Mouse (Mus musculus) lung, postnatal 0 days (tissue): ENCODE measurements around the gene Tbx4. TPM values are rescaled to one million over a fixed set of nuclear protein-coding genes. Genes with fewer than 3 reads are reported as not detected.

ENCODE experiments used
- ATAC-seq: fragments of 200-750 bp; cut with Nextera tagmentation; 2 replicates; pipeline ENCODE4 v1.8.0; 2017; ENCODE audit warnings: moderate library complexity
- DNase-seq: peaks from one replicate; pipeline ENCODE4 v3.0.0-alpha.2; 2016; ENCODE audit warnings: low spot score
- H3K27ac ChIP-seq: fragments of 300-500 bp; sonication (generic); 2 replicates; pipeline ENCODE4 v1.5.1; 2014; ENCODE audit warnings: antibody characterized with exemption, mild to moderate bottlenecking, low read length, mixed read lengths
- H3K27me3 ChIP-seq: fragments of 300-500 bp; sonication (generic); replicated peaks from 2 replicates; pipeline ENCODE4 v1.6.1; 2014; ENCODE audit warnings: low read length, mixed read lengths; ENCODE audit not compliant: insufficient read depth
- H3K36me3 ChIP-seq: fragments of 300-500 bp; sonication (generic); 2 replicates; pipeline ENCODE4 v1.6.1; 2014; ENCODE audit warnings: low read length, mixed read lengths; ENCODE audit not compliant: insufficient read depth
- H3K4me1 ChIP-seq: fragments of 300-500 bp; sonication (generic); 2 replicates; pipeline ENCODE4 v1.6.1; 2014; ENCODE audit warnings: antibody characterized with exemption, low read depth, low read length, mixed read lengths; ENCODE audit not compliant: insufficient read depth
- H3K4me2 ChIP-seq: fragments of 300-500 bp; sonication (generic); replicated peaks from 2 replicates; pipeline ENCODE4 v1.6.1; 2014; ENCODE audit warnings: low read depth, mild to moderate bottlenecking, low read length, moderate library complexity, mixed read lengths
- H3K4me3 ChIP-seq: fragments of 300-500 bp; sonication (generic); 2 replicates; pipeline ENCODE4 v1.5.1; 2014; ENCODE audit warnings: low read depth, low read length
- H3K9ac ChIP-seq: fragments of 300-500 bp; sonication (generic); replicated peaks from 2 replicates; pipeline ENCODE4 v1.6.1; 2014; ENCODE audit warnings: low read depth, mild to moderate bottlenecking
- H3K9me3 ChIP-seq: fragments of 300-500 bp; sonication (generic); 2 replicates; pipeline ENCODE4 v1.6.1; 2016; ENCODE audit warnings: low read length, mixed read lengths
- CTCF ChIP-seq: IDR thresholded peaks from 2 replicates; pipeline ENCODE4 v1.5.1; 2016; ENCODE audit warnings: antibody characterized with exemption, mild to moderate bottlenecking
- EP300 ChIP-seq: IDR thresholded peaks from 2 replicates; pipeline ENCODE4 v1.6.1; 2016; ENCODE audit warnings: antibody characterized with exemption, mild to moderate bottlenecking, control low read depth
- WGBS: fragments of 180-500 bp; shearing (Covaris S2); extraction: QIAGEN DNeasy Blood & Tissue Kit; methylation state at CpG from one replicate; pipeline ENCODE4 v1.1.7; 2014; 5-methylcytosine and 5-hydroxymethylcytosine counted together
- polyA plus RNA-seq: library from polyadenylated mRNA; unstranded; fragments of >200 nt; fragmentation: Nextera tagmentation; extraction: Ambion mirVana; gene quantifications from 2 replicates; pipeline ENCODE4 v1.2.1, GENCODE M21; 2015

Tbx4 gene
- polyA plus RNA-seq, 1 experiment from 2014 or later, result 48.5 TPM

DNA sequence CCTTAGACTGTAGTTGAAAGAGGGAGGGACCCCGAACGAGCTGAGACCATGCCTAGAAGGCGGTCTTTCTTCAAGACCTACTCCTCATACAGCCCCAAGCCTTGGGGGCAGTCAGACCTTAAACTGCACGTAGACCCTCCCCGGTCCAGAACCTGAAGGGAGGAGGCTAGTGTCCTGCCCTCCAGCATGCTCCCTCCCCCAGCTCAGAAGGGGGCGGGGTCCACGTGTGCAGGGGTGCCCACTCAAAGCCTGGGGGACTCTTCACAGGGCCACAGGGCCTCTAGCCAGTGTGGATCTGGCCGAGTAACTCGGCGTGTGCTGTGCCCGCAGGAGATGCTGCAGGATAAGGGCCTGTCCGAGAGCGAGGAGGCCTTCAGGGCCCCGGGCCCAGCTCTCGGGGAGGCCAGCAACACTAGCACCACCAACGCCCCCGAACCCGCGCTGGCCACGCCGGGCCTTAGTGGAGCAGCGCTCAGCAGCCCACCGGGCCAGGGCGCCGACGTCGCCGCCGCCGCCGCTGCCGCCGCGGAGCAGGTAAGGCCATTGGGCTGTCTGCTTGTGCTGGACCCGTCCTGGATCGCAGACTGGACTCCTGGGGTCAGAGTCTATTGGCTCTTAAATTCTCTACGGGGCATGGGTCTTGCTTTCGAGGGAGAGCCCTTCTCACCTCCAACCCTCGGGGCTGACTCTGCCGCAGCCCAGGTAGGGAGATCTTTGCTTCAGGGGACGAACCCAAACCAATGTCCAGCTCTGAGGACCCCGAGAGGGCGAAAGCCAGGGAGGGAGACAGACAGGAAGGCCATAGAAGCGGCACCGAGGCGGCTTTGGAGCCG lies 3.7 kb downstream of the Tbx4 start:
- peak overlapping the region; percentile 87 for H3K27ac ChIP-seq
- H3K4me3 ChIP-seq, result peak overlapping the region; percentile 51
- peaks cover 35% of the 10 kb centered on the region for H3K27me3 ChIP-seq
- no peaks in the 10 kb centered on the region for H3K4me1 ChIP-seq
- no peaks in the 10 kb centered on the region for H3K9me3 ChIP-seq
- H3K4me2 ChIP-seq, result peak overlapping the region; percentile 59
- TF ChIP-seq CTCF, result no peak
- no peak for TF ChIP-seq EP300
- DNase-seq (peak; percentile 51), ATAC-seq (peak; percentile 29)
- 3% methylated on average over 47 of the region's 47 CpGs for WGBS
- H3K9ac ChIP-seq, result peak overlapping the region; percentile 78
- H3K36me3 ChIP-seq, result no peaks in the 10 kb centered on the region

DNA sequence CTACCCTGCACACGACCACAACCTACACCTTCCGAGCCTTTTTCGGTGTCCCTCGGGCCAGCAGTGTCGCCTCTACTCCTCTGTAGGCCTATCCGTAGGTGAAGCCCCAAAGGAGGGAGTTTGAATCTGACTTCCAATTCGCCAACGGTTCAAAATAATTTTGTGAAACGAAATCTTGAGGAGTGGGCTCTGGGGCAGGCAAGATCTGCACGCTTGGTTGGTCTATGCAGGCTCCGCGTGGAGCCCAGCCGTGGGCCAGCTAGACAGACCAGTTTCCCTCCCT lies 4.3 kb downstream of the Tbx4 start:
- ATAC-seq (no peak), DNase-seq (no peak)
- 6% methylated on average over 13 of the region's 13 CpGs for WGBS
- Histone ChIP-seq H3K4me1 (no peaks in the 10 kb centered on the region), H3K9ac (peak overlapping the region; percentile 78), H3K36me3 (no peaks in the 10 kb centered on the region), H3K27me3 (peaks cover 35% of the 10 kb centered on the region), H3K9me3 (no peaks in the 10 kb centered on the region), H3K27ac (peak overlapping the region; percentile 87), H3K4me3 (peak overlapping the region; percentile 51), H3K4me2 (peak overlapping the region; percentile 59)
- no peak for TF ChIP-seq CTCF
- TF ChIP-seq EP300, result no peak

DNA sequence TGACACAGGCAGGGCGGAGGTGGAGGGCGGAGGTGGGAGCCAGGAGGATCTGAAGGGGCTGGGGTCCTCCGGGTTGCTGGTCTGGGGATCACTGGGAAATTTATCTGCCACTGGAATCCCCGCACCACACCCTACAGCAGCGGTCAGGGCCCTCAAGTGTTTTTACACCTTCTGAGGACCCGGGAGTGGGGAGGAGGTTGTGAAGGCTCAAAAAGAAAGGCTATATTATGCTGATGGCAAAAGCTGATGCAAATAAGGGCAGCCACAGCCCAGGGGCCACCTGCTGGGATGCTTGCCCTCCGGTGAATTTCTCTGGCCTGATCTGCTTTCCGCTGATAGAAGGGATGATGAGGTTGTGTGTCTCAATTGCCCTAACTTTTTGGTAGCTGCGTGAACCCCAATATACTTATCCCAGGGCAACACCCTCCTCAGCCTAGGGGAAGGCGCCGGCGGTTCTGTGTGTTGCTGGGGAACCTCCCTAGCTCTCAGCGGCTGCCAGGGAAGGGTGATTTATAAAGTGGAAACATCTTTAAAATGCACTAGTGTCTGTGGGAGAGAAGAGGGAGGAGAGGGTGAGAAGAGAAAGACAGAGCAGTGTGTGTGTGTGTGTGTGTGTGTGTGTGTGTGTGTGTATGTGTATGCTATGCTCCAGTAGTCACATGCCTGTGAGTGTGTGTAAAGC lies 4.9 kb downstream of the Tbx4 start:
- Histone ChIP-seq H3K27me3 (peaks cover 36% of the 10 kb centered on the region), H3K4me2 (peak overlapping the region; percentile 59), H3K9me3 (no peaks in the 10 kb centered on the region), H3K27ac (peak overlapping the region; percentile 87), H3K4me1 (0 out of 2 replicates have a peak, but pooled peaks cover 1% of the 10 kb centered on the region), H3K4me3 (peak overlapping the region; percentile 51), H3K9ac (peak overlapping the region; percentile 78), H3K36me3 (no peaks in the 10 kb centered on the region)
- 6% methylated on average over 11 of the region's 13 CpGs for WGBS
- TF ChIP-seq CTCF (no peak), EP300 (no peak)
- peak; percentile 22 for ATAC-seq
- DNase-seq, result peak; percentile 70

DNA sequence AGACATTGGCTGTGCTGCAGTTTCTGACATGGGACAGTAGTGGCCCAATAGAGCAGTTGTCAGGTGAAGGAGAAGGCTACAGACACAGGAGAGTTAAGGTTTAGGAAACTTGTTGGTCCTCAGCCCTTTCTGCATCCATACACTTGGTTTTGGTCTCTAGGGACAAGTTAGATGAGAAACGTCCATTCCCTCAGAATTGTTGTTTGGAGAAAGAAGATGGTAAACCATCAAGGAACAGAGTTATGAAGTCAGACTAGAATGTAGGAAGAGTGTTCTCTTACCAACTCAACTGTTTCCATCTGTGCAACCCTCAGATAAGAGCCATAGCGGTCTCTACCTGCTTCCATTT lies 5.4 kb downstream of the Tbx4 start:
- TF ChIP-seq EP300, result no peak
- TF ChIP-seq CTCF, result no peak
- ATAC-seq (no peak), DNase-seq (no peak)
- peaks cover 34% of the 10 kb centered on the region for H3K27me3 ChIP-seq
- H3K4me3 ChIP-seq, result peak overlapping the region; percentile 51
- no peaks in the 10 kb centered on the region for H3K9me3 ChIP-seq
- 0 out of 2 replicates have a peak, but pooled peaks cover 3% of the 10 kb centered on the region for H3K4me1 ChIP-seq
- WGBS, result 13% methylated on average over 2 of the region's 2 CpGs
- peak overlapping the region; percentile 59 for H3K4me2 ChIP-seq
- H3K9ac ChIP-seq, result no peak overlapping the region
- no peaks in the 10 kb centered on the region for H3K36me3 ChIP-seq
- H3K27ac ChIP-seq, result peak overlapping the region; percentile 87; the same call in 1 of the 2 replicates

DNA sequence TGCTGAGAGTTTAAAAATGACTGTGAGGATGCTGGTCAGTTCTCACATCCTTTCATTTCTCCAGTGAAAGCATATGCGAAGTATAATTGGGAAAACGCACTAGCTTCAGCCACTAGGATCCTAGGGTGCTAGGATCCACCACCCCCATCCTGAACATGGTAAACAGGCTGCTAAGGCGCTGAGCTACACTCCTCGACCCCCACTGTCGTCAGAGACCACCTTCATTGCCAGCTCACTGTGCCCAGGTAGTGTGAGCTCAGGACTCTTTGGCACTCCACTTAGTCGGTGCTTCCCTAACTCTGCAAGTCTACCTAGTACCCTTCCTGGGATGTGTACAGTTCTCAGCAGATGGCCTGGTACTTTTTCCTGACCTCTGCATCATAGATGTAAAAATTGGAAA lies 6.5 kb downstream of the Tbx4 start:
- H3K4me2 ChIP-seq, result peak overlapping the region; percentile 59; the same call in 1 of the 2 replicates
- WGBS, result 5% methylated on average over 6 of the region's 6 CpGs
- no peak for TF ChIP-seq CTCF
- no peak for TF ChIP-seq EP300
- DNase-seq (no peak), ATAC-seq (no peak)
- 0 out of 2 replicates have a peak, but pooled peaks cover 3% of the 10 kb centered on the region for H3K4me1 ChIP-seq
- H3K4me3 ChIP-seq, result no peak overlapping the region; the same call in 1 of the 2 replicates
- no peak overlapping the region for H3K9ac ChIP-seq
- H3K9me3 ChIP-seq, result no peaks in the 10 kb centered on the region
- H3K27me3 ChIP-seq, result peaks cover 34% of the 10 kb centered on the region
- no peaks in the 10 kb centered on the region for H3K36me3 ChIP-seq
- peak overlapping the region; percentile 75 for H3K27ac ChIP-seq

DNA sequence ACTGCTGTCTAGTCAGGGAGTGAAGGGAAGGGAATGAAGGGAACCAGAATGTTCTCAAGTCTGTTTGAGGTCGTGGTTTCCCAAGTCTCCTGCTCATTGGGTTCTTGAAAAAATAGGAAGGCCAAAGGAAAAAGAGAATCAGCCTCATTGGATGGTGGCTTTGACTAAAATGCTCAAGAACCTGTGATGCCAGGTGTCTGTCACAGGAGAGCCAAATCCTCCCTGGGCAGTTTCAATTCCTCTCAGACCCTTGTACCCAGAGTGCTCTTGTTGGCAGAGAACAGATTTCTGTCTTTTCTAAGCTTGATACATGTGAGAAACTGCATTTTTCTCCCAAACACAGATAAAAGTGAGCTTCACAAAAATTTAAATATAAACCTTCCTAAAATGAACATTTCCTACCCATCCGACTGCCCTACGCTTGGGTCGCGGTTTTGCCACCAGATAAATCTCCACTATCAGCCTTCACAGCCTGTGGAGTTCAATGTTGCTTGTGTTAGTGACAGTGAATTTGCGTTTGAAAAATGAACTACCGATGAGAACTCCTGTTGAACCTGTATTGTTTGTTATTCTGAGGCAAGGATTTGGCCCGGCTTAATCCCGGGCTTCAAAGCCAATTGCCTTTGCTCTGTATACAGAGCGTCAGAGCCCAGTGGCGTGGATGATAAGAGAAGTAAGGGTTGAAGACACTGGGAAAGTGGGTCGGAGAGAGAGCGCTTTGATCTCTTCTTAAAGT lies 7.3 kb downstream of the Tbx4 start:
- peak; percentile 34 for ATAC-seq
- H3K27ac ChIP-seq, result peak overlapping the region; percentile 75
- TF ChIP-seq EP300 (no peak), CTCF (no peak)
- H3K4me1 ChIP-seq, result 0 out of 2 replicates have a peak, but pooled peaks cover 3% of the 10 kb centered on the region
- H3K36me3 ChIP-seq, result no peaks in the 10 kb centered on the region
- no peak overlapping the region for H3K4me3 ChIP-seq
- H3K4me2 ChIP-seq, result no peak overlapping the region; the same call in 1 of the 2 replicates
- WGBS, result 8% methylated on average over 13 of the region's 13 CpGs
- DNase-seq, result peak; percentile 57
- H3K9me3 ChIP-seq, result no peaks in the 10 kb centered on the region
- no peak overlapping the region for H3K9ac ChIP-seq
- H3K27me3 ChIP-seq, result peaks cover 29% of the 10 kb centered on the region
